Mouse (Mus musculus) G1E (cell line): Measurements from ENCODE around the gene Rsph1.

Source experiments
- CTCF ChIP-seq: IDR thresholded peaks from 2 replicates; pipeline ENCODE4 v1.5.1; 2012; ENCODE audit warnings: low read depth, low read length, inconsistent platforms, mixed read lengths
- GATA1 ChIP-seq: IDR thresholded peaks from 2 replicates; pipeline ENCODE4 v1.6.1; 2012; ENCODE audit warnings: borderline replicate concordance, low read length, inconsistent platforms, mixed read lengths
- POLR2AphosphoS5 ChIP-seq: IDR thresholded peaks from 2 replicates; pipeline ENCODE4 v1.6.1; 2012; ENCODE audit warnings: low read depth, low read length, inconsistent platforms; ENCODE audit not compliant: insufficient replicate concordance
- TAL1 ChIP-seq: conservative IDR thresholded peaks from 2 replicates; pipeline ENCODE4 v1.6.1; 2012; ENCODE audit warnings: low read depth, low read length, inconsistent platforms, mixed read lengths

DNA sequence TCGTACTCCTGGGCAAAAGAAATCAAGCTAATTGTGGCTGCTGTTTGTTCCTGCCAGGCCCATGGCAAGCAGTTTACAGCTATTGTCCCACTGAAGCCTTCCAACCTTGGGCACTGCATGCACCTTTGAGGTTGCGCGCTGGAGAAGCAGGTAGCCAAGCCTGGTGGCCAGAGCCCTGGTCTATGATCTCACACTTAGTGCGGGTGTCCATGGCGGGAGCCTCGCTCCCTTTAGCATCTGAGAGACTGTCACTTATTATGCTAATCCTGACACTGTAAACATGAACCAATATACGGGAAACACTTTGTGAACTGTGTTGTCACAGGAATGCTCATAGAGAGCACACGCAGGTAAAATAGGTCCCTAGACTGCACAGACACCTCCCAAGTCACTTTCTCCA lies 3.6 kb downstream of the Rsph1 start:
- no peak for TF ChIP-seq CTCF
- no peak for TF ChIP-seq GATA1
- TF ChIP-seq POLR2AphosphoS5 = no peak
- TF ChIP-seq TAL1 = no peak
